Mouse (Mus musculus) G1E (cell line): ENCODE data around the gene Padi6.

ENCODE experiments used
- GATA1 ChIP-seq: IDR thresholded peaks from 2 replicates; pipeline ENCODE4 v1.6.1; 2012; ENCODE audit warnings: borderline replicate concordance, low read length, inconsistent platforms, mixed read lengths
- POLR2AphosphoS5 ChIP-seq: IDR thresholded peaks from 2 replicates; pipeline ENCODE4 v1.6.1; 2012; ENCODE audit warnings: low read depth, low read length, inconsistent platforms; ENCODE audit not compliant: insufficient replicate concordance

- TF ChIP-seq GATA1 = no peak
- no peak for TF ChIP-seq POLR2AphosphoS5
Measured at GRCm38 (mm10) chr4:140713480-140714365, 28.7 kb downstream of the Padi6 start.
